ENCODE assay signal across 9 mouse cellular contexts in the genomic region with DNA sequence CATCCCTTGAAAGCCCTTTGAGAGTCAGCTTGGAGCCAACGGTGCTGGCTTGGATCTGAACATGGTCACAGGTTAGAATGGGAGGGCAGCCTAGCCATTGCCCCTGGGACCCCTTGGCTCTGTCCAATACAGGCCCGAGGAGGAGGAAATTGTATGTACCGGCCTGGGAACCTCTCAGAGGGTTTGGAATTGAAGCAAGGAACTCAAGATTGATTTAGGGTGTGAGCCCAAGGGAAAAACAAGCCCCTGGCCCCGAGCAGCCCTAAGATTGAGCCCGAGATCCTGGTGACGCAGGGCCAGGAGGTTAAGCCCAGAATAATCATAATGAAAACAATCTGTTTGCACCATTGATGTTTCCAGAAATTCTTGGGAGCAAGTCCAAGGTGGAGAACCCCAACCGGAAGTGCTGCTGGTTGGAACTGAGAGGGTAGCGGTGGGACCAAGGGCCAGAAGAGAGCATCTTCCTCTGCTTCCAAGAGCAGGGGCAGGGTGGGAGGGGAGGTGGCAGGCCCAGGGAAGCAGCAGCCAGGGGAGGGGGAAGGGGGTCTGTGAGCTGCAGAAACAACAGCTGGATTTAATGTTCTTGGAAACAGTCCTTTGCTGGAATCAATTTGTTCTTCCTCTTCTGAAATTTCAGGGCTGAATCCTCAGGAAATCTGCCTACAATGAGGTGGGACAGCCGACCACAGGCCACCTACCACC. TPM values are rescaled to one million over a fixed set of nuclear protein-coding genes. Genes with fewer than 3 reads are reported as not detected.
A peak's percentile ranks its signal among the peaks of the same experiment; 100 is the strongest.
DNase-seq lines count a peak whose midpoint lies in the region; ATAC-seq and TF ChIP-seq lines count a peak whose summit lies in the region.
"Had no signal": no experiment of that assay in that cellular context is flagged by ENCODE, and none has a peak within 500 bp of the region (broad histone marks: within the 10 kb centered on the region; RNA-seq: fewer than 3 reads in every experiment).

No protein-coding gene starts in this region.

- no peaks in the 10 kb centered on the region for H3K79me2 ChIP-seq in liver, adult 2 months (ENCODE audit: control insufficient read depth, insufficient read depth, low read length)

- no peaks in the 10 kb centered on the region for H3K36me3 ChIP-seq in liver, adult 2 months (ENCODE audit: control insufficient read depth, insufficient read depth, low read length)
- no peaks in the 10 kb centered on the region for H3K36me3 ChIP-seq in liver, embryonic 12.5 days
- no peaks in the 10 kb centered on the region for H3K36me3 ChIP-seq in kidney, postnatal 0 days (ENCODE audit: insufficient read depth, low read length)

- 39% methylated on average over 9 of the region's 9 CpGs for WGBS in liver, adult 2 months
- WGBS in liver, embryonic 12.5 days (ENCODE audit: insufficient replicate concordance), result 62% methylated on average over 9 of the region's 9 CpGs
- 42% methylated on average over 9 of the region's 9 CpGs for WGBS in kidney, postnatal 0 days

- TF ChIP-seq POLR2A in liver, adult 2 months (IDR thresholded peaks at IDR 0.05; ENCODE audit: extremely low read depth, insufficient read depth, low read length), result no peak

- no peak for ATAC-seq in liver, embryonic 12.5 days
- ATAC-seq in kidney, postnatal 0 days (replicated peaks; ENCODE audit: low FRiP score, low read depth), result 0 out of 2 replicates have a peak, but pooled peaks have one; percentile 14

- no peak for DNase-seq in liver, adult 2 months (ENCODE audit: extremely low read depth, low read depth, low spot score)
- DNase-seq in gastrocnemius, postnatal 25 days, result peak; percentile 80
- DNase-seq in kidney, postnatal 0 days (ENCODE audit: low spot score), result peak; percentile 82
- peak; percentile 34 to 57 for DNase-seq in lung, postnatal 4 days
- no peak for DNase-seq in thymus, postnatal 4 days
- DNase-seq in frontal cortex, postnatal 10 days (ENCODE audit: low spot score in 2 of 2), result no peak
- no peak for DNase-seq in layer of hippocampus, adult 8-10 months (ENCODE audit: low spot score in 2 of 2)

- H3K27me3 ChIP-seq in liver, adult 2 months (ENCODE audit: control insufficient read depth, insufficient read depth, low read length), result no peaks in the 10 kb centered on the region
- no peaks in the 10 kb centered on the region; the same call in 1 of the 2 replicates for H3K27me3 ChIP-seq in liver, embryonic 12.5 days (replicated peaks)
- no peaks in the 10 kb centered on the region for H3K27me3 ChIP-seq in kidney, postnatal 0 days (ENCODE audit: insufficient read depth, low read length)

- H3K9me3 ChIP-seq in liver, embryonic 12.5 days (replicated peaks), result no peaks in the 10 kb centered on the region
- no peaks in the 10 kb centered on the region for H3K9me3 ChIP-seq in kidney, postnatal 0 days (replicated peaks; ENCODE audit: low read length)

- no peak overlapping the region for H3K9ac ChIP-seq in liver, adult 2 months (ENCODE audit: low read depth, low read length)
- H3K9ac ChIP-seq in liver, embryonic 12.5 days, result no peak overlapping the region
- no peak overlapping the region for H3K9ac ChIP-seq in kidney, postnatal 0 days (ENCODE audit: low read depth, low read length)
- H3K9ac ChIP-seq: liver, embryonic 14.5 days had no signal

- TF ChIP-seq CTCF in liver, adult 2 months (IDR thresholded peaks at IDR 0.05; ENCODE audit: low read depth, low read length), result no peak
- TF ChIP-seq CTCF in kidney, postnatal 0 days (IDR thresholded peaks at IDR 0.05; ENCODE audit: low read depth), result no peak

- peak overlapping the region; percentile 43 for H3K27ac ChIP-seq in liver, adult 2 months (replicated peaks; ENCODE audit: insufficient read depth, low read depth, low read length)
- H3K27ac ChIP-seq in liver, embryonic 12.5 days, result no peak overlapping the region
- peak overlapping the region; percentile 50 for H3K27ac ChIP-seq in kidney, postnatal 0 days
- H3K27ac ChIP-seq: liver, embryonic 14.5 days had no signal

- H3K4me2 ChIP-seq in liver, embryonic 12.5 days, result no peak overlapping the region
- no peak overlapping the region for H3K4me2 ChIP-seq in kidney, postnatal 0 days (ENCODE audit: low read length)

- H3K4me1 ChIP-seq in liver, adult 2 months (ENCODE audit: control insufficient read depth, insufficient read depth, low read length), result peaks cover 36% of the 10 kb centered on the region
- H3K4me1 ChIP-seq in liver, embryonic 12.5 days, result no peaks in the 10 kb centered on the region; the same call in 1 of the 2 replicates
- no peaks in the 10 kb centered on the region for H3K4me1 ChIP-seq in kidney, postnatal 0 days (replicated peaks; ENCODE audit: insufficient read depth, low read length)

- no peak overlapping the region for H3K4me3 ChIP-seq in liver, adult 2 months (ENCODE audit: insufficient read depth, low read depth, low read length)
- H3K4me3 ChIP-seq in liver, embryonic 12.5 days, result no peak overlapping the region
- no peak overlapping the region for H3K4me3 ChIP-seq in kidney, postnatal 0 days (replicated peaks; ENCODE audit: low read depth, low read length)

RNA-seq across cellular contexts. Expression of gene Slco2a1, which starts 10.6 kb away (rescaled TPM):
- total RNA-seq in liver, adult 2 months (2014; rRNA removed), result 8.9 and 20.7 TPM in 2 replicates
- 43.1 and 55.5 TPM in 2 replicates for polyA plus RNA-seq in liver, adult 2 months (2012; rRNA removed)
- polyA plus RNA-seq in liver, embryonic 12.5 days (2016; fragmentation: Nextera tagmentation; extraction: Ambion mirVana), result 1.6 and 1.7 TPM in 2 replicates
- under 1 TPM; 0.77 to 0.80 TPM for total RNA-seq in gastrocnemius, postnatal 25 days (2021)
- 8.7 and 9.8 TPM in 2 replicates for polyA plus RNA-seq in kidney, postnatal 0 days (2015; fragmentation: Nextera tagmentation; extraction: Ambion mirVana)
- total RNA-seq in layer of hippocampus, adult 8-10 months (2022), result 1 to 10 TPM; 2.0 to 2.3 (median 2.3) TPM

Comparison
In these comparisons a context has a peak if more than half of its experiments do, and no peak if none do; other contexts are left out.
1. DNase-seq: peak in gastrocnemius, postnatal 25 days (single experiment), kidney, postnatal 0 days (single experiment) and lung, postnatal 4 days (2 of 2); none in liver, adult 2 months (single experiment), thymus, postnatal 4 days (single experiment), frontal cortex, postnatal 10 days (0 of 2) and layer of hippocampus, adult 8-10 months (0 of 2).